Mouse (Mus musculus): ENCODE data around the gene Trp53.
A peak's percentile ranks its signal among the peaks of the same experiment; 100 is the strongest.

DNA sequence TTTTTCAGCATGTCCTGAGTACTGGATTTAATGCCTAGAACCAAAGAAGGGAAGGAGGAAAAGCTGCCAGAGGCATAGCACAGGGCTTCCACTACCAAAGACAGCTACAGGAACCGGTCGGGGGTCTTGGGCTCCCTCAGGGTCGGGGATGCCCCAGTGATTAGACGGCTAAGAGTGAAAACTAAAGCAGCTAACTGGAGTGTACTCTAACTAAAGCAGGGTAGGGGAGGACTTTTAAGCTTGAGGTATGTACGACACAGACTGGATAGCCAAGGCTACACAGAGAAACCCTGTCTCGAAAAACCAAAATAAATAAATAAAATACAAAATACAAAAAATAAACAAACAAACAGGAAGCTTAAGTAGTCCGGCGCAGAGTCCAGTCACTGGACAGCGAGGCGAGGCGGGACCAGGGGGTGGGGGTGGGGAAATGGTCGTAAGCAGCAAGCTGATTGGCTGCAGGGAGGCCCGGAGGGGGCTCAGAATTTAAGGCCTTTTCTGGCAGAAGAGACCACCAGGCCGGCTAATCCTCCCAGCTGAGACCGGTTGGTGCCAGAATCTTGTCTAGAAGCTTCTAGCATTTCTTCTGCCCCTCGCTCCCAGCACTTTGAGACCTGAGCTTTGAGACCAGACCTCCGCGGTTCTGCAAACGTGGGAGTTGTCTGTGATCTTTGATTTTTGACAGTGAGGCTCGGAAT lies 41.6 kb downstream of the Trp53 start, which contains the start of gene Sat2:
- no peak for TF ChIP-seq CTCF (IDR thresholded peaks at IDR 0.05; ENCODE audit: control insufficient read depth, insufficient read depth, insufficient replicate concordance, low read depth, low read length)
- 0 out of 2 replicates have a peak, but pooled peaks have one; percentile 19 for TF ChIP-seq POLR2A (IDR thresholded peaks at IDR 0.05; ENCODE audit: control insufficient read depth, low read depth, low read length)

All from testis, adult 2 months (tissue).